Mouse (Mus musculus): ENCODE measurements around the gene Gpd1. TPM values are rescaled to one million over a fixed set of nuclear protein-coding genes. Genes with fewer than 3 reads are reported as not detected.

Gpd1 gene
- polyA plus RNA-seq, 1 experiment from 2014 or later: 0.62 TPM

- Histone ChIP-seq H3K9me3 (replicated peaks) (no peaks in the 10 kb centered on the region; the same call in 1 of the 2 replicates), H3K4me1 (peaks cover 36% of the 10 kb centered on the region), H3K4me3 (no peak overlapping the region), H3K27me3 (ENCODE audit: low read depth, poor library complexity, severe bottlenecking) (no peaks in the 10 kb centered on the region), H3K27ac (replicated peaks) (no peak overlapping the region), H3K36me3 (peaks cover 59% of the 10 kb centered on the region)
- DNase-seq (ENCODE audit: low spot score): no peak
- 96% methylated on average over 12 of the region's 12 CpGs for WGBS
Observed at GRCm38 (mm10) chr15:99727525-99727924, 10.2 kb downstream of the Gpd1 start.

- no peak overlapping the region for H3K27ac ChIP-seq (replicated peaks)
- H3K27me3 ChIP-seq (ENCODE audit: low read depth, poor library complexity, severe bottlenecking): no peaks in the 10 kb centered on the region
- peaks cover 62% of the 10 kb centered on the region for H3K36me3 ChIP-seq
- no peaks in the 10 kb centered on the region; the same call in 1 of the 2 replicates for H3K9me3 ChIP-seq (replicated peaks)
- no peak overlapping the region for H3K4me3 ChIP-seq
- 96% methylated on average over 5 of the region's 5 CpGs for WGBS
- H3K4me1 ChIP-seq: peaks cover 29% of the 10 kb centered on the region
- no peak for DNase-seq (ENCODE audit: low spot score)
Observed at GRCm38 (mm10) chr15:99728211-99728610, 10.9 kb downstream of the Gpd1 start.

- Histone ChIP-seq H3K36me3 (peaks cover 66% of the 10 kb centered on the region), H3K9me3 (replicated peaks) (no peaks in the 10 kb centered on the region; the same call in 1 of the 2 replicates), H3K4me1 (peaks cover 19% of the 10 kb centered on the region), H3K4me3 (no peak overlapping the region), H3K27ac (replicated peaks) (no peak overlapping the region), H3K27me3 (ENCODE audit: low read depth, poor library complexity, severe bottlenecking) (no peaks in the 10 kb centered on the region)
- WGBS: 93% methylated on average over 4 of the region's 4 CpGs
- DNase-seq (ENCODE audit: low spot score): no peak
Observed at GRCm38 (mm10) chr15:99729056-99729783, 11.9 kb downstream of the Gpd1 start.

- no peak overlapping the region for H3K4me3 ChIP-seq
- no peak for DNase-seq (ENCODE audit: low spot score)
- H3K4me1 ChIP-seq: peaks cover 7% of the 10 kb centered on the region
- no peaks in the 10 kb centered on the region; the same call in 1 of the 2 replicates for H3K9me3 ChIP-seq (replicated peaks)
- H3K27me3 ChIP-seq (ENCODE audit: low read depth, poor library complexity, severe bottlenecking): no peaks in the 10 kb centered on the region
- 94% methylated on average over 2 of the region's 2 CpGs for WGBS
- H3K27ac ChIP-seq (replicated peaks): no peak overlapping the region
- peaks cover 85% of the 10 kb centered on the region for H3K36me3 ChIP-seq
Observed at GRCm38 (mm10) chr15:99731167-99731566, 13.9 kb downstream of the Gpd1 start.

GRCm38 (mm10) chr15:99731678-99732077 is 14.4 kb downstream of the Gpd1 start:
- Histone ChIP-seq H3K9me3 (replicated peaks) (no peaks in the 10 kb centered on the region; the same call in 1 of the 2 replicates), H3K4me1 (peaks cover 2% of the 10 kb centered on the region), H3K36me3 (peaks cover 90% of the 10 kb centered on the region), H3K27me3 (ENCODE audit: low read depth, poor library complexity, severe bottlenecking) (no peaks in the 10 kb centered on the region), H3K4me3 (no peak overlapping the region), H3K27ac (replicated peaks) (no peak overlapping the region)
- 91% methylated on average over 3 of the region's 3 CpGs for WGBS
- DNase-seq (ENCODE audit: low spot score): no peak

GRCm38 (mm10) chr15:99733186-99733585 is 15.9 kb downstream of the Gpd1 start:
- no peak overlapping the region for H3K4me3 ChIP-seq
- H3K4me1 ChIP-seq: no peaks in the 10 kb centered on the region
- H3K9me3 ChIP-seq (replicated peaks): no peaks in the 10 kb centered on the region; the same call in 1 of the 2 replicates
- H3K36me3 ChIP-seq: peaks cover 97% of the 10 kb centered on the region
- no peaks in the 10 kb centered on the region for H3K27me3 ChIP-seq (ENCODE audit: low read depth, poor library complexity, severe bottlenecking)
- 98% methylated on average over 5 of the region's 5 CpGs for WGBS
- no peak for DNase-seq (ENCODE audit: low spot score)
- H3K27ac ChIP-seq (replicated peaks): no peak overlapping the region

GRCm38 (mm10) chr15:99735631-99736030 is 18.3 kb downstream of the Gpd1 start:
- Histone ChIP-seq H3K27me3 (ENCODE audit: low read depth, poor library complexity, severe bottlenecking) (no peaks in the 10 kb centered on the region), H3K4me1 (no peaks in the 10 kb centered on the region), H3K9me3 (replicated peaks) (no peaks in the 10 kb centered on the region), H3K36me3 (peaks cover 97% of the 10 kb centered on the region), H3K4me3 (no peak overlapping the region), H3K27ac (replicated peaks) (no peak overlapping the region)
- DNase-seq (ENCODE audit: low spot score): no peak
- WGBS: 92% methylated on average over 2 of the region's 2 CpGs

- no peaks in the 10 kb centered on the region for H3K4me1 ChIP-seq
- peaks cover 100% of the 10 kb centered on the region for H3K36me3 ChIP-seq
- H3K27ac ChIP-seq (replicated peaks): no peak overlapping the region
- no peaks in the 10 kb centered on the region for H3K9me3 ChIP-seq (replicated peaks)
- no peak overlapping the region for H3K4me3 ChIP-seq
- WGBS: 95% methylated on average over 11 of the region's 11 CpGs
- no peak for DNase-seq (ENCODE audit: low spot score)
- H3K27me3 ChIP-seq (ENCODE audit: low read depth, poor library complexity, severe bottlenecking): no peaks in the 10 kb centered on the region
Observed at GRCm38 (mm10) chr15:99736675-99737074, 19.4 kb downstream of the Gpd1 start.

GRCm38 (mm10) chr15:99740229-99740628 is 22.9 kb downstream of the Gpd1 start:
- DNase-seq (ENCODE audit: low spot score): no peak
- H3K36me3 ChIP-seq: peaks cover 95% of the 10 kb centered on the region
- no peaks in the 10 kb centered on the region for H3K9me3 ChIP-seq (replicated peaks)
- H3K27me3 ChIP-seq (ENCODE audit: low read depth, poor library complexity, severe bottlenecking): no peaks in the 10 kb centered on the region
- 95% methylated on average over 4 of the region's 4 CpGs for WGBS
- H3K4me3 ChIP-seq: no peak overlapping the region
- no peak overlapping the region for H3K27ac ChIP-seq (replicated peaks)
- no peaks in the 10 kb centered on the region for H3K4me1 ChIP-seq

GRCm38 (mm10) chr15:99754204-99754603 is 36.9 kb downstream of the Gpd1 start:
- H3K36me3 ChIP-seq: peaks cover 16% of the 10 kb centered on the region
- H3K4me3 ChIP-seq: no peak overlapping the region
- no peaks in the 10 kb centered on the region for H3K27me3 ChIP-seq (ENCODE audit: low read depth, poor library complexity, severe bottlenecking)
- H3K4me1 ChIP-seq: peaks cover 6% of the 10 kb centered on the region; the same call in 1 of the 2 replicates
- no peak for DNase-seq (ENCODE audit: low spot score)
- no peak overlapping the region for H3K27ac ChIP-seq (replicated peaks)
- H3K9me3 ChIP-seq (replicated peaks): peaks cover 4% of the 10 kb centered on the region; the same call in 1 of the 2 replicates
- WGBS: 86% methylated on average over 3 of the region's 3 CpGs

- Histone ChIP-seq H3K4me3 (no peak overlapping the region), H3K36me3 (peaks cover 36% of the 10 kb centered on the region), H3K27me3 (ENCODE audit: low read depth, poor library complexity, severe bottlenecking) (no peaks in the 10 kb centered on the region), H3K4me1 (peaks cover 29% of the 10 kb centered on the region), H3K27ac (replicated peaks) (no peak overlapping the region), H3K9me3 (replicated peaks) (no peaks in the 10 kb centered on the region)
- DNase-seq (ENCODE audit: low spot score): no peak
- 90% methylated on average over 4 of the region's 4 CpGs for WGBS
Observed at GRCm38 (mm10) chr15:99767467-99767866, 50.2 kb downstream of the Gpd1 start.

GRCm38 (mm10) chr15:99768761-99769160 is 51.4 kb downstream of the Gpd1 start:
- Histone ChIP-seq H3K9me3 (replicated peaks) (no peaks in the 10 kb centered on the region), H3K27me3 (ENCODE audit: low read depth, poor library complexity, severe bottlenecking) (no peaks in the 10 kb centered on the region), H3K27ac (replicated peaks) (no peak overlapping the region), H3K36me3 (peaks cover 30% of the 10 kb centered on the region), H3K4me1 (peaks cover 35% of the 10 kb centered on the region), H3K4me3 (no peak overlapping the region)
- 86% methylated on average over 1 of the region's 1 CpGs for WGBS
- DNase-seq (ENCODE audit: low spot score): no peak

GRCm38 (mm10) chr15:99771004-99771500 is 53.7 kb downstream of the Gpd1 start:
- DNase-seq (ENCODE audit: low spot score): no peak
- 37% methylated on average over 5 of the region's 5 CpGs for WGBS
- H3K27ac ChIP-seq (replicated peaks): peak overlapping the region; percentile 97

More at GRCm38 (mm10) chr15:99771004-99771500, 53.7 kb downstream of the Gpd1 start:
- Histone ChIP-seq H3K27me3 (ENCODE audit: low read depth, poor library complexity, severe bottlenecking) (no peaks in the 10 kb centered on the region), H3K4me1 (peaks cover 35% of the 10 kb centered on the region), H3K9me3 (replicated peaks) (no peaks in the 10 kb centered on the region), H3K4me3 (peak overlapping the region; percentile 88), H3K36me3 (peaks cover 9% of the 10 kb centered on the region)
